Mouse (Mus musculus): ENCODE results near the gene Cnnm2.
"Not testable (repeated sequence)": the region's sequence is repeated elsewhere in the genome, so short reads cannot be mapped to it uniquely, and the experiment has no call there.

Gene Cnnm2

DNA sequence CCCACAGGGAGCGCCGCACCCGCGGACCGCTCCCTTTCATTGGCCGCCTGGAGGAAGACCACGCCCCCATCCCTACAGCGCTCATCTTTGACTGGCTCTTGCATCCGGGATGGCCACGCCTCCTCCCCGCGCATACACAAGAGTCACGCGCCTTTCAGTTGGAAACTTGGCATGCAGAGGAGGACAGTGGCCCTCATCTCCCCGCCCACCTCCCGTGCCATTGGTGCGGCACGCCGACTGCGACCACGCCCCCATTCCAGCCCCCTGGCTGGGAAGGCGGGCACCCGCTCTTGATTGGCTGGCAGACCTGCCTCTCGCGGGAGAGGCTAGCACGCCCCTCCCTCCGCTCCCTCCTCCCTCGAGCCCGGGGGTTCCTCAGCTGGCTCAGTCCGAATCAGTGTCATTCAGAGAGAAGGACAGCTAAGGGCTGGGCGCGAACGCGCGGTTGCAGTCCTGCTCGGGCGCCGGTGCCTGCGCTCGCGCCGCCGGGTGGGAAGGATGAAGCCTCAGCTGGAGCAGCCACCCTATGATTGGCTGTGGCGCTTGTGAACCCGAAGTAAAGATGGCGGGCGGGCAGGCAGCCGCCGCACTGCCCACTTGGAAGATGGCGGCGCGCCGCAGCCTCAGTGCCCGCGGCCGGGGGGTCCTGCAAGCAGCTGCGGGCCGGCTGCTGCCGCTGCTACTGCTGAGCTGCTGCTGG is at the start of gene Cnnm2:
Cnnm2 (plus strand) TSS at position 350 of the 700 bp plus-strand sequence.
- peak; percentile 100 for DNase-seq

- DNase-seq, result no peak
Measured at GRCm38 (mm10) chr19:46714234-46714633, 47.2 kb upstream of the Cnnm2 start.

DNA sequence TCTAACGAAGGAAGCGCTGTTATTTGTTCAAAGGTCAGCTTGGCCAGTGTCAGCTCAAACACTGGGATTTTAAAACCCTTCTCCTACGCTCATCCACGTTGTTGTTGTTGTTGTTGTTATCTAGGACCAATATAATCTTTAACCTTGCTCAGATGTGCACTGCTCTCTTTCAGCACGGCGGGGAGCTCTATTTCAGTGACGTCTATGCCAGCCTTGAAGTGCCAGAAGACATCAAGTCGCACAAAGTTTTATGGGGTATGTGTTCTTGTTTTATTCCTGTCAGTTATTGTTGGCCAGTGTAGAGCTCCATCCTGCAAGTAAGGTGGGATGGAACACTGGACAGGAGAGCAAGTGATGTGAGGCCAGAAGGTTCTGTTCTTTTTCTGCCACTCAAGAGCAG is 46.4 kb upstream of the Cnnm2 start:
- no peak for DNase-seq

- DNase-seq, result no peak
Measured at GRCm38 (mm10) chr19:46718150-46718549, 43.2 kb upstream of the Cnnm2 start.

DNA sequence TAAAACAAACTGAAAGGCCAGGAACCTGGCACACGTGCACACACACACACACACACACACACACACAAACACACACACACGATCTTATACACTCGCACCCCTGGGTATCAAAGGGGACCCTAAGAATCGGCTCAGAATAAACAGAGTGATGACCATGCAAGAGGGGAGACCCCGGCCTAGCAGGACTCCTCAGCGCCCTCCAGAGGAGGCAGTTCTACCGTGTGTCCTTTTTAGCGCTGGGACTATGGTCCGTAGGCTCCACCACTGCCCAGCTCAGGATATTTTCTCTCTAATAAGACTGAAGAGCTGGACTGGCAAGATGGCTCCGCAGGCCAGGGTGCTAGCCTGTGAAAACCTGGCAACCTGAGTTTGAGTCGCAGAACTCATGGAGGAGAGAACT is 37.0 kb upstream of the Cnnm2 start:
- no peak for DNase-seq

DNA sequence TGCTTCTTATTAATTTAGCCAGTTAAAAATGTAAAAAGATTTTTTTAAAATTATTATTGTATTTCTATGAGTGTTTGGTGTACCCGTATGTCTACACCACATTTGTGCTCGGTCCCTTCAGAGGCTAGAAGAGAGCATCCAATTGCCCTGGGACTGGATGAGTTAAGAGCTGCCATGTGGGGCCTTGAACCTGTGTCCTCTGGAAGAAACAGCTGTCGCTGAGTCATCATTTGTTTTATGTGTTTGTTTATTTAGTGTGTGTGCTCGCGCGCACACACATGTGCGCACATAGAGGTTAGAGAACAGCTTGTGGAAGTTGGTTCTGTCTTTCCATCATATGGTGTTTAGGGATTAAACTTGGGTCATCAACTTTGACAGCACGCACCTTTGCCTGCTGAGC is 35.3 kb upstream of the Cnnm2 start:
- DNase-seq, result no peak

- no peak for DNase-seq
Measured at GRCm38 (mm10) chr19:46727140-46727736, 34.2 kb upstream of the Cnnm2 start.

DNA sequence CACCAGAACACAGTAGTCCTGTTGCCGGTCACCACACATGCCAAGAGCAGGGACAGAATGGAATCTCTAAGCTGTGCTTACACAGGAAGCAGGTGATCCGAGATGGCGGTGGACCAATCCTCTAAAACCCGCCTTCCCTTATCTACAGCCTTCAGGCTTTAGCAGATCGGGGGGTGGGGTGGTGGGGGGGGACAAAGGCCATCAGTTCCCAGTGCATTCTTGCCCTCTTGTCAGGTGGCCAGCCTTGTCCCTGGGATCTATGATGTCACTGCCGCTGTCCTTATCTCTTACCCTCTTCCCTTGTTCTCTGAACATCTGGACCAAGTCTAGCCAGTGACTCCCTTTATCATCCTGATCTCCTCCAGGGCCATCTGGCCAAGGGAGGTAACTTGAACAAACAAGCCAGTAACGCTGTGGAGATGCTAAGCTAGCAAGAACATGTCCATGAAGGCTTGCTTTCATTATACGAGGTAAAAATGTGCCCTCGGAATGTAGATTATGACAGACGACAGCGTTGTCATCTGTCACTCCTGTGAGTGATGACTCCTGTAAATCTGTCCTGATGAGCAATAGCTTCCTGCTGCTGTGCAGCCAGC is 33.4 kb upstream of the Cnnm2 start:
- no peak for DNase-seq

- DNase-seq, result no peak
Measured at GRCm38 (mm10) chr19:46728909-46729308, 32.5 kb upstream of the Cnnm2 start.

DNA sequence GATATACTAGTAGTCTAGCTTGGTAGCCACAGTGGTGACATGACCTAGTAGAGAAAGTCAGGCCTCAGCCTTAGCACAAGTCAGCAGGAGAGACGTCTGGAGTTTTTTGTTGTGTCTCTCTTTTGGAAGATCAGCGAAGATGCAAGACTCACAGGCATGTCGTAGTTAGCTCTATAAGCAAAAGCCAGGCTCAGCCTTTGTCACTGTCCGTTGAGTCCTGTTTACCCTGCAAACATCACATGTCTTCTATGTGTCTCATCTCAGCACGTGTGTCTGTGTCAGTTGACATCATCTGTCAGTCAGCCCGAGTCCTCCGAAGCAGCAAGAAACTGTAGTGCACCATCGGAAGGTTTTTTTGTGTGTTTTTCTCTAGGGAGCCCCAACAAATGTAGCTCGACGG is 30.0 kb upstream of the Cnnm2 start:
- no peak for DNase-seq

DNA sequence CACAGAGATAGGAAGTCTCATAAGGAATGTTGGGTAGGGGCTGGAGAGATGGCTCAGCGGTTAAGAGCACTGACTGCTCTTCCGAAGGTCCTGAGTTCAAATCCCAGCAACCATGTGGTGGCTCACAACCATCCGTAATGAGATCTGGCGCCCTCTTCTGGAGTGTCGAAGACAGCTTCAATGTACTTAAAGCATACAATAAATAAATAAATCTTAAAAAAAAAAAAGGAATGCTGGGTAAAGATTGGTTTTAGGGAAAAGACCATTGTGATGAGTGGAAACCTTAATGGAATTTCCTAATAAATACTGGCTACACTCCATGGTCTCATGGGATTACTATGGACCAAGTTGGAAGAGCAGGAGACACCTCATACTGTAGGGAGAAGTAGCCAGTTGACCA is 28.7 kb upstream of the Cnnm2 start:
- peak; percentile 22 for DNase-seq

DNA sequence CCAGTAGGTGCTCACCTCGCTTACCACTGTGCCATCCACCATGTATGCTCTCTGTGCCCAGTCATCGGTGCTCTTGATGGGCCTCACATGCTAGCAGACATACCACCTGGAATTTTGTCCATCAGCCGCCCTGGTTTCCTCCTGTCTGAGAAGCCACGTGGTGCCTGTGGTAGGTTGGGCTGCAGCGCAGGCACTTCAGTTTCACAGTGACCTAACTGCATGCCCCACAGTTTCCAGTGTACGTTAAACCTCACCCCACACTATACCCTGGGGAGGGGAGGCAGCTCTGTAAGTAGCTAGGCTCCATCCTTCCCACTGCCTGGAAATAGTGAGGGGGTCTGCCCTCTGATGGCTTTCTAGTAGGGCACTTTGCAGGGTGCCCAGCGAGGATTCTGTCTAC is 27.8 kb upstream of the Cnnm2 start:
- DNase-seq, result no peak

GRCm38 (mm10) chr19:46735241-46735640 is 26.2 kb upstream of the Cnnm2 start:
- DNase-seq, result no peak

GRCm38 (mm10) chr19:46737106-46737505 is 24.3 kb upstream of the Cnnm2 start:
- peak; percentile 41 for DNase-seq

- DNase-seq, result peak; percentile 71
Measured at GRCm38 (mm10) chr19:46740341-46741008, 20.9 kb upstream of the Cnnm2 start.

- no peak for DNase-seq
Measured at GRCm38 (mm10) chr19:46741574-46741973, 19.8 kb upstream of the Cnnm2 start.

- no peak for DNase-seq
Measured at GRCm38 (mm10) chr19:46744681-46745080, 16.7 kb upstream of the Cnnm2 start.

DNA sequence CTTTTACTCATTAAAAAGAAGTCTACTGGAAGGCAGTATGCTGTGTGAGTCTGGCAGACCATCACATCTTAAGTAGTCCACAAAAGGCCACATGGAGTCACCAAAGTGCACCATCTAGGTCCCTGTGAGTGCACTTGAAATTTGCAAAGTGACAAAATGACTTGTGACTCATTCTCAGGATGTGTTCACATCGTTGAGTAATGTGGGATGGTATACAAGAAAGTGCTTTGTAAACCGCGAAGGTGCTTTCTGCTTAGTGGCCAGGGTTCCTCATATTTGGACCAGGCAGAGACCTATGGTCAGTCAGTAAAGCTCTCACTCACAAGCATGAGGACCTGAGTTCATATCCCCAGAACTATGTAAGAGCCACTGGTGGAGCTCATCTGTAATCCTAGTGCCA is 13.6 kb upstream of the Cnnm2 start:
- DNase-seq, result no peak

DNA sequence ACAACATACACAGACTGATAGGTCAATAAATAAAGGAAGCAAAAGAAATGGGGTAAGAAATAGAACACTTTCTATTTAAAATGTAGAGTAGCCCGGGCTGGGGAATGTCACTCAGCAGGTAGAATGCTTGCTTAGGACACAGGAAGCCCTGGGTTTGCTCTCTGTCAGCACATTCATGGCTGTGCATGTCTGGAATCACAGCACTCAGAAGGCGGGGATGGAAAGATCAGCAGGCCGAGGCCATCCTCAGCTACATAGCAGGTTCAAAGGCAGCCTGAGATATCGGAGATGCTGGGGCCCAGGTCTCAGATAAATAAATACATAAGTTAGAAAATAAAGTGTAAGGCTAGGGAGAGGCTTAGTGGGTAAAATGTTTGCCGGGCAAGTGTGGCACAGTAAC is 9.2 kb upstream of the Cnnm2 start:
- no peak for DNase-seq

DNA sequence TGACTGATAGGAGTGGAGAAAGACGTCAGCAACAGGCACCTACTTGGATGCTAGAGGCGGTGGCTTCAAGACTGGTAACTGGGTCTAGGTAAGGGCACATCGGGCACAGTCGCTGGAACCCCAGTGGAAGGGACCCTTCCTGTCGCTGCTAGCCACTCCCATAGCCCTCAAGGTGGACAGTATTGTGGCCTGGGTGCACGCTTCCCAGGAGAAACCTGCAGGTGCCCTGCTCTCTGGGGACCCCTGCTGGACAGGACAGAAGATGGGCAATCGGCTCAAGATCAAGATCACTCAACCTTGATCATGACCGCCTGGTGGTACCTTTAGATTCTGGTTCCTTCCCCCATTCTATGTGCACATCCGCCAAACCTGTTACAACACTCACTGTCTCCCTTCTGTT is 6.3 kb upstream of the Cnnm2 start:
- DNase-seq, result peak; percentile 44

DNA sequence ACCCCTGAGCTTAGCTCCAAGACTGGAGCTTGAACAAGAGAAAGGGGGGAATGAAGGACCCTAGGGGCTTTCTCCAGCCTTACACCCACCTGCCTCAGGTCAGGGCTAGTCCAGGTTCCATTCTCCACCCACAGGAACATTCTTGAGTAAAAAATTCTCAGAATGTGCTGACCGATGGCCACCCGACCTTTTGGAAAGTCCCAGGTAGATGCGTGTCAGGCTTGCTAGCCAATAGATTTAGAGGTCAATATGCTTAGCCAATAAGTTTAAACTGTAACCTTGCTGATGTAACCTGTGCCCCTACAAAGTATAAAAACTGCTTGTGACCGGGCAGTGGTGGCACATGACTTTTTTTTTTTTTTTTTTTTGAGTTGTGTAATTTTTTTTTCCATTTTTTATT is 5.2 kb upstream of the Cnnm2 start:
- DNase-seq, result no peak

DNA sequence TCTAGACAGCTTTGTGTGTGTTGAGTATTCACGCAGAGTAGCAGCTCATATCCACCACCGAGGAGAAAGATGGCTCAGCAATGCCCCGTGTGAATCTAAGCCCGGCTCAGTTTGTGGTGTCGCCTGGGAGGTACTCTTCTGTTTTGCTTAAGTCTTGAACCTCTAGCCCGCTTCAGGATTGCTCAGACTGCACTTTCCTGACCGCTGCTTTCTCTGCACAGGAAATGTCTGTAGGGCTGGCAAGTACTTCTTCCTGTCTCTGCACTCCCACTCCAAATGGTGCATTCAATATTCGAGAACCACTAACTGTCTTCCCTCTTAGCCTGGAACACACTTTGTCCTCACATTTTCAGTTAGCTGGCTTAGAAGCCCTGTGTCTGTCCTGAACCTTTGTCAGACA is 2.3 kb upstream of the Cnnm2 start:
- DNase-seq, result peak; percentile 35

DNA sequence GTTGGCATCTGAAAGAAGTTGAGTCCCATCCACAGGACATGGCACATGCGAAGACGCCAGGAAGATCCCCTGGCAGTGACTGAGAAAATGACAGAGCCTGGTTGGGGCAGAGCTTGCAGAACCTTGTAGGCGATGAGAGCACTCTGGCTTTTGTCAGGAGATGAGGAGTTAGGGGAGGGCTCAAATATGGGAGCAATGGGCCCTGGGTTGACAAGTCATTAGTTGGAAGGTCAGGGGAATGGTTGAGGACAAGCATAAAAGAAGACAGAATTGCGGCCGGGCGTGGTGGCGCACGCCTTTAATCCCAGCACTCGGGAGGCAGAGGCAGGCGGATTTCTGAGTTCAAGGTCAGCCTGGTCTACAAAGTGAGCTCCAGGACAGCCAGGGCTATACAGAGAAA is 1.5 kb upstream of the Cnnm2 start:
- not testable (repeated sequence) for DNase-seq
